Mouse (Mus musculus) stomach, embryonic 14.5 days (tissue): ENCODE measurements around the gene Tmem119. TPM values are rescaled to one million over a fixed set of nuclear protein-coding genes. Genes with fewer than 3 reads are reported as not detected.
"Not testable (repeated sequence)": the region's sequence is repeated elsewhere in the genome, so short reads cannot be mapped to it uniquely, and the experiment has no call there.

ENCODE experiments used
- ATAC-seq: fragments of 200-750 bp; cut with Nextera tagmentation; 2 replicates; pipeline ENCODE4 v1.8.0; 2017; ENCODE audit warnings: low read depth, moderate TSS enrichment; ENCODE audit not compliant: insufficient number of reproducible peaks, insufficient read depth, low FRiP score
- H3K27ac ChIP-seq: fragments of 300-500 bp; sonication (generic); 2 replicates; pipeline ENCODE4 v1.5.1; 2014; ENCODE audit warnings: mild to moderate bottlenecking, low read length, moderate library complexity, mixed read lengths
- H3K27me3 ChIP-seq: fragments of 300-500 bp; sonication (generic); 2 replicates; pipeline ENCODE4 v1.6.1; 2014; ENCODE audit warnings: low read length, control low read depth, mixed read lengths; ENCODE audit not compliant: control insufficient read depth, insufficient read depth
- H3K36me3 ChIP-seq: fragments of 300-500 bp; sonication (generic); 2 replicates; pipeline ENCODE4 v1.6.1; 2014; ENCODE audit warnings: mild to moderate bottlenecking, control low read depth, low read length, moderate library complexity, mixed read lengths; ENCODE audit not compliant: control insufficient read depth, insufficient read depth
- H3K4me1 ChIP-seq: fragments of 300-500 bp; sonication (generic); 2 replicates; pipeline ENCODE4 v1.6.1; 2014; ENCODE audit warnings: low read length, control low read depth, mixed read lengths; ENCODE audit not compliant: control insufficient read depth, insufficient read depth
- H3K4me2 ChIP-seq: fragments of 300-500 bp; sonication (generic); replicated peaks from 2 replicates; pipeline ENCODE4 v1.6.1; 2014; ENCODE audit warnings: low read depth, low read length, control low read depth
- H3K4me3 ChIP-seq: fragments of 300-500 bp; sonication (generic); 2 replicates; pipeline ENCODE4 v1.5.1; 2014; ENCODE audit warnings: low read depth, low read length, control low read depth
- H3K9ac ChIP-seq: fragments of 300-500 bp; sonication (generic); replicated peaks from 2 replicates; pipeline ENCODE4 v1.6.1; 2014; ENCODE audit warnings: low read depth, mild to moderate bottlenecking, control low read depth, low read length, moderate library complexity, mixed read lengths
- H3K9me3 ChIP-seq: fragments of 300-500 bp; sonication (generic); 2 replicates; pipeline ENCODE4 v1.6.1; 2016; ENCODE audit warnings: low read depth, low read length, control low read depth; ENCODE audit not compliant: control insufficient read depth
- WGBS: fragments of 180-500 bp; shearing (Covaris S2); extraction: QIAGEN DNeasy Blood & Tissue Kit; methylation state at CpG from one replicate; pipeline ENCODE4 v1.1.7; 2014; 5-methylcytosine and 5-hydroxymethylcytosine counted together
- polyA plus RNA-seq: library from polyadenylated mRNA; unstranded; fragments of >200 nt; fragmentation: Nextera tagmentation; extraction: Ambion mirVana; gene quantifications from 2 replicates; pipeline ENCODE4 v1.2.1, GENCODE M21; 2014

Tmem119 gene
- polyA plus RNA-seq, 1 experiment from 2014 or later = 49.0 TPM

DNA sequence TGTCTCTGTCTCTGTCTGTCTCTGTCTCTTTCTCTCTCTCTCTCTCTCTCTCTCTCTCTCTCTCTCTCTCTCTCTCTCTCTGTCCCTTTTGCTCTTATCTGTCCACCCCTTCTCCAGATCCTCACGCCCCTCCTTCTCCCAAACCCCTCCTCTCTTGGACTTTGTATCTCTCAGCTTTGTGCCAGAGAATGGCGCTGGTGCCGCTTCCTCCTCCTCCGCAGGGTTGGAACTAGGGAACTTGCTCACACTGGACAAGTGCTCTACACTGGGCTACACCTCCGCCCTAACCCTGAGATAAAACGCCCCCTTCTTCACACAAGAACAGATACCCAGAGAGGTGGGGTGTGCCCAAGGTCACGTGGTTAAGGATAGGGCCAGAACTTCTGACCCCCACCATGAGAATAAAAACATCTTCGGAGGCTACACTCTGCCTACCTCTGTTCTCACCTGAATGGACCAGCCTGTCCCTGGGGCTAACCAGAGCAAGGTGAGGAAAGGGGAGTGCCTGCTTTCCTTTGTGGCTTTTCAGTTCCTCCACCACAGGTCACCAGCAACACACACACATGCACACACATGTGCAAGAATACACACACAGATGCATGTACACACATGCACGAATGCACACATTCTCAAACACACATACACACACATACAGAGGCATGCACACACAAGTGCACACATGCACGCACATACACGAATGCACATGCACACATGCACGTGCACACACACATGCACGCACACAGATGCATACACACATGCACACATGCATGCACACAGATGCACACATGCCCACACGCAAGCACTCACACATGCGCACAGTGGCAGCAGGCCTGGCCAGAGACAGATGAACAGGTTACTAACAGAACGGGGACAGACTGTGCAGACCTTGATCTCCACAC lies 8.9 kb downstream of the Tmem119 start:
- H3K27ac ChIP-seq = no peak overlapping the region
- peaks cover 26% of the 10 kb centered on the region for H3K4me1 ChIP-seq
- peaks cover 3% of the 10 kb centered on the region; the same call in 1 of the 2 replicates for H3K36me3 ChIP-seq
- H3K9ac ChIP-seq = no peak overlapping the region
- WGBS = 81% methylated on average over 16 of the region's 16 CpGs
- H3K4me2 ChIP-seq = no peak overlapping the region
- H3K9me3 ChIP-seq = no peaks in the 10 kb centered on the region
- no peak for ATAC-seq
- no peak overlapping the region for H3K4me3 ChIP-seq
- no peaks in the 10 kb centered on the region for H3K27me3 ChIP-seq

GRCm38 (mm10) chr5:113790453-113791196 lies 9.7 kb downstream of the Tmem119 start:
- 56% methylated on average over 11 of the region's 11 CpGs for WGBS
- H3K4me3 ChIP-seq = no peak overlapping the region
- peaks cover 22% of the 10 kb centered on the region for H3K4me1 ChIP-seq
- H3K9me3 ChIP-seq = no peaks in the 10 kb centered on the region
- H3K27me3 ChIP-seq = no peaks in the 10 kb centered on the region
- H3K9ac ChIP-seq = no peak overlapping the region
- ATAC-seq = no peak
- no peak overlapping the region for H3K4me2 ChIP-seq
- H3K36me3 ChIP-seq = peaks cover 3% of the 10 kb centered on the region; the same call in 1 of the 2 replicates
- peak overlapping the region; percentile 15; the same call in 1 of the 2 replicates for H3K27ac ChIP-seq

DNA sequence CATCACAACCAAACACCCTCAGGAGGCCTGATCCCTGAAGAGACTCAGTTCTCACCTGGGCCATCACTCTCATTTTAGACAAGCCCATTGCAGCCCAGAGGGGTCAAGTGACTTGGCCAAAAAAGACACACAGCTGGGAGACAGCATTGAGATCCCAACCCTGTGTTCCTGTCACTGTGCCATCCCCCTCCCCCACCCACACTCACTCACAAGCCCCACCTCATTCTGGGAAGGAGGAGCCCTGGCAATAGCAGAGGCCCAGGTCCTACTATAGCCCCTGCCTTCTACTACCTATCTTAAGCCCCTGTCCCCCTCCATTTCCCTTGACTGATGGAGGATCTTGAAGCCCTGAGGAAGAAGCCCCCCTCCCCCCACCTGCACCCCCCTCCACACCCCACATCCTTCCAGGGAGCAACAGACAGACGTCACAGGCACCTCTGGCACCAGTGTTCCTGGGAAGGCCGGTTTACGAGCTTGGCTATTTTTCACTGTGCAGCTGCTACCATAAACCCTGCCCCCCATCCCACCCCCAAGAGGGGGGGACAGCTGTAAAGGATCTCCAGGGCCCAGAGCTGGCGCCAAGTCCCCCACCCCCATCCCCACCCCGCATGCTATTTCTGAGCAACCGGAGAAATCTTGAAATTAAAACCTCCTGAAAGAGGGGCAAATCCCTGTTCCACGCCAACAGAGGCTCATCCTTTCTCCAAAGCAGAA lies 11.1 kb downstream of the Tmem119 start:
- Histone ChIP-seq H3K9me3 (no peaks in the 10 kb centered on the region), H3K36me3 (peaks cover 3% of the 10 kb centered on the region; the same call in 1 of the 2 replicates), H3K9ac (no peak overlapping the region), H3K27me3 (no peaks in the 10 kb centered on the region), H3K4me2 (0 out of 2 replicates have a peak overlapping the region, but pooled peaks have one; percentile 18), H3K4me3 (no peak overlapping the region), H3K27ac (peak overlapping the region; percentile 86), H3K4me1 (peaks cover 22% of the 10 kb centered on the region)
- WGBS = 24% methylated on average over 7 of the region's 7 CpGs
- ATAC-seq = peak; percentile 79; the same call in 1 of the 2 replicates

DNA sequence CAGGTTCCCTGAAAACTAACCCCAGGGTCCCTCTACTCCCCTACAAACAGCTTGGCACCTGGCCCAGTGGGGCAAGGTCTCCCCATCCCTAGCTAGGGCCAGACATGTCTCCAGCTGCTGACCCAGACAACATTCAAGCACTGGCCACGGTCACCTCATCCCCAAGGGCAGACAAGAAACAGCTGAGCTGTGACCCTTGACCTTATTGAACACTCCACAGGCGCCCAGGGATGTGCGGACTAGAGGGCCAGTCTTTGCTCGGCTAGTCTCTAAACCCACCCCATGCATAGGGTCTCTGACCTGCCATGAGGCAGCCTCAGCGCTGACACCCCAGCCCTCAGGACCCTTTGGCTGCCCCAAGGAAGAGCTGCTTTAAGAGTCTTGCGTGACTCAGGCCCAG lies 11.7 kb downstream of the Tmem119 start:
- 0 out of 2 replicates have a peak overlapping the region, but pooled peaks have one; percentile 18 for H3K4me2 ChIP-seq
- 36% methylated on average over 6 of the region's 6 CpGs for WGBS
- no peaks in the 10 kb centered on the region; the same call in 1 of the 2 replicates for H3K36me3 ChIP-seq
- peaks cover 22% of the 10 kb centered on the region for H3K4me1 ChIP-seq
- H3K27me3 ChIP-seq = no peaks in the 10 kb centered on the region
- no peak overlapping the region for H3K9ac ChIP-seq
- H3K9me3 ChIP-seq = no peaks in the 10 kb centered on the region
- H3K4me3 ChIP-seq = no peak overlapping the region
- peak; percentile 2; the same call in 1 of the 2 replicates for ATAC-seq
- peak overlapping the region; percentile 86 for H3K27ac ChIP-seq

GRCm38 (mm10) chr5:113786985-113787384 lies 13.3 kb downstream of the Tmem119 start:
- no peak overlapping the region for H3K4me3 ChIP-seq
- no peaks in the 10 kb centered on the region for H3K9me3 ChIP-seq
- H3K4me2 ChIP-seq = no peak overlapping the region
- no peaks in the 10 kb centered on the region for H3K27me3 ChIP-seq
- H3K27ac ChIP-seq = no peak overlapping the region
- no peaks in the 10 kb centered on the region for H3K36me3 ChIP-seq
- no peak for ATAC-seq
- H3K9ac ChIP-seq = no peak overlapping the region
- H3K4me1 ChIP-seq = peaks cover 30% of the 10 kb centered on the region
- WGBS = 72% methylated on average over 5 of the region's 5 CpGs

DNA sequence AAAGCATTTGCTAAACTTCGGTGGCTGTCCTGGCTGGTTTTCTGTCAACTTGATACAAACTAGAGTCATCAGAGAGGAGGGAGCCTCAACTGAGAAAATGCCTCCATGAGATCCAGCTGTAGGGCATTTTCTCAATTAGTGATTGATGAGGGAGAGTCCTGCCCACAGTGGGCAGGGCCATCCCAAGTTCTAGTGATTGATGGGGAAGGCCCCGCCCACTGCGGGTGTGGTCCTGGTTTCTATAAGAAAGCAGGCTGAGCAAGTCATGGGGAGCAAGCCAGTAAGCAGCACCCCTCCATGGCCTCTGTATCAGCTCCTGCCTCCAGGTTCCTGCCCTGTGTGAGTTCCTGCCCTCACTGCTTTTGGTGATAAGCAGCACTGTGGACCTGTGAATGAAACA lies 16.2 kb downstream of the Tmem119 start:
- H3K4me2 ChIP-seq = not testable (repeated sequence)
- 30% methylated on average over 3 of the region's 3 CpGs for WGBS

DNA sequence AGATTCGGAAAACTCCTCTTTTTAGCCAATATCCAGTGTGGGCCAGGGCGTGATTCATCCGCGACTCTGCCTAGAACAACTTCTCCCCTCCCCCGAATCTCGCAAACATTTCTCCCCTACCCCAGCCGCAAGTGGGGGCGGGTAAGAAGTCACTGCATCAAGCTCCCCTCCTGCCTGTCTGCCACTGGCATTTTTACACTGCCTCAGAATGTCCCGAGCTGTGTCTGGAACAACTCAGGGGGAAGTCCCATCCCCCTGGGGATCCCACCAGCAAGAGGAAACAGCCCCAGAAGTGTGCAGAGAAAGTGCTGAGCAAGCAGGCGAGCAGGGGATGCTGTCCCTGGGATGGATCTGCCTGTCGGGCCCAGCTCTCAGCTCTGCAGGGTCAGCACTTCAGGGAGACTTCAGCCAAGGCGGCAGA lies 16.7 kb downstream of the Tmem119 start:
- H3K36me3 ChIP-seq = no peaks in the 10 kb centered on the region
- peak overlapping the region; percentile 94 for H3K27ac ChIP-seq
- peak overlapping the region; percentile 10; the same call in 1 of the 2 replicates for H3K4me2 ChIP-seq
- H3K9me3 ChIP-seq = no peaks in the 10 kb centered on the region
- peaks cover 13% of the 10 kb centered on the region for H3K4me1 ChIP-seq
- peak; percentile 74 for ATAC-seq
- 6% methylated on average over 12 of the region's 12 CpGs for WGBS
- H3K27me3 ChIP-seq = no peaks in the 10 kb centered on the region
- H3K9ac ChIP-seq = no peak overlapping the region
- no peak overlapping the region for H3K4me3 ChIP-seq

More for the DNA sequence above, 16.2 kb downstream of the Tmem119 start:
- not testable (repeated sequence) for H3K9ac ChIP-seq, H3K9me3 ChIP-seq, H3K36me3 ChIP-seq, H3K4me3 ChIP-seq, ATAC-seq, H3K27me3 ChIP-seq
- Histone ChIP-seq H3K4me1 (peaks cover 18% of the 10 kb centered on the region), H3K27ac (peak overlapping the region; percentile 94)

DNA sequence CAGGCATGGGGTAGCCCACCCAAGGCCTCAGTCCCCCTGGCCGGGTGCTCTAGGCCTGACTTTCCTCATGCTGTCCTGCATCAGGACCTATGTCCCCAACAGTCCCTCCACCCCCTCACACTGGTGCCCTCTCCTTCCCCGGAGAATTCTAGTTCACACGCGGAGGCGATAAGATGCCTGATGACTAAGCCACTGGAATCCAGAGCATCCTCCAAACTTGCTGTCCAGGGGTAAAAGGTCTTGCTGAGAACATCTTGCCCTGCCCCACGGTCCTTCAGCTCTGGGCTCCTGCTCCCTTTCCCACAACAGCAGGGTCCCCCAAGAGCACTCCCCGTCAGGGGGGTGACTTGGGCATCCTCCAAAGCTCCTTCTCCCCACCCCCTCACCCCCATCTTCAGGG lies 17.7 kb downstream of the Tmem119 start:
- no peaks in the 10 kb centered on the region; the same call in 1 of the 2 replicates for H3K36me3 ChIP-seq
- H3K4me1 ChIP-seq = peaks cover 9% of the 10 kb centered on the region; the same call in 1 of the 2 replicates
- no peak for ATAC-seq
- no peak overlapping the region for H3K4me3 ChIP-seq
- WGBS = 80% methylated on average over 7 of the region's 7 CpGs
- no peak overlapping the region for H3K4me2 ChIP-seq
- H3K9ac ChIP-seq = no peak overlapping the region
- peak overlapping the region; percentile 94 for H3K27ac ChIP-seq
- no peaks in the 10 kb centered on the region for H3K9me3 ChIP-seq
- H3K27me3 ChIP-seq = no peaks in the 10 kb centered on the region
